Mouse (Mus musculus) cerebellum, postnatal 36 days (tissue): Measurements from ENCODE around the gene Abi1.
"Not testable (repeated sequence)": the region's sequence is repeated elsewhere in the genome, so short reads cannot be mapped to it uniquely, and the experiment has no call there.

Source experiments
- DNase-seq, 2 experiments: peaks; one replicate each; pipeline ENCODE4 v3.0.0; 2021 to 2022; ENCODE audit warnings: mixed read lengths in 2 of 2

Abi1 gene

GRCm38 (mm10) chr2:22957415-22957814 lies 82.6 kb downstream of the Abi1 start:
- DNase-seq, result no peak

GRCm38 (mm10) chr2:22955914-22956313 lies 84.1 kb downstream of the Abi1 start:
- no peak for DNase-seq

GRCm38 (mm10) chr2:22954278-22954677 lies 85.8 kb downstream of the Abi1 start:
- DNase-seq, result no peak

- no peak for DNase-seq
These were observed 90.1 kb downstream of the Abi1 start for GRCm38 (mm10) chr2:22949956-22950355.

GRCm38 (mm10) chr2:22933556-22933955 lies 106.5 kb downstream of the Abi1 start:
- no peak for DNase-seq

- no peak for DNase-seq
These were observed 111.8 kb downstream of the Abi1 start for GRCm38 (mm10) chr2:22928259-22928658.

GRCm38 (mm10) chr2:22925911-22926310 lies 114.1 kb downstream of the Abi1 start:
- DNase-seq, result not testable (repeated sequence)

- DNase-seq, result no peak
These were observed 121.4 kb downstream of the Abi1 start for GRCm38 (mm10) chr2:22918651-22919050.

- no peak for DNase-seq
These were observed 125.6 kb downstream of the Abi1 start for GRCm38 (mm10) chr2:22914421-22914820.

- DNase-seq, result no peak
These were observed 136.1 kb downstream of the Abi1 start for GRCm38 (mm10) chr2:22903947-22904346.

GRCm38 (mm10) chr2:22895282-22896273 lies 144.5 kb downstream of the Abi1 start, which contains the start of gene Pdss1:
Pdss1 (plus strand) TSS chr2:22895522.
- peak; percentile 95 to 96 for DNase-seq

GRCm38 (mm10) chr2:22894932-22895281 lies 145.1 kb downstream of the Abi1 start:
- peak in 1 of 2 experiments; percentile 10 for DNase-seq
